ENCODE assay signal across 20 mouse cellular contexts in genomic region chr3:52608086-52608426, GRCm38 (mm10).
"Had no signal": no experiment of that assay in that cellular context is flagged by ENCODE, and none has a peak within 500 bp of the region (broad histone marks: within the 10 kb centered on the region; RNA-seq: fewer than 3 reads in every experiment).

No protein-coding gene starts in this region.

- H3K27ac ChIP-seq: embryonic facial prominence, embryonic 10.5 days; embryonic facial prominence, embryonic 12.5 days; embryonic facial prominence, embryonic 13.5 days; embryonic facial prominence, embryonic 15.5 days; forebrain, embryonic 10.5 days; forebrain, embryonic 12.5 days; forebrain, embryonic 13.5 days; forebrain, embryonic 15.5 days; heart, adult 2 months; heart, embryonic 10.5 days had no signal

- H3K9me3 ChIP-seq: embryonic facial prominence, embryonic 10.5 days; embryonic facial prominence, embryonic 12.5 days; embryonic facial prominence, embryonic 13.5 days; embryonic facial prominence, embryonic 15.5 days; forebrain, embryonic 10.5 days; forebrain, embryonic 12.5 days; forebrain, embryonic 13.5 days; forebrain, embryonic 15.5 days; heart, embryonic 10.5 days had no signal

- H3K27me3 ChIP-seq: embryonic facial prominence, embryonic 12.5 days; embryonic facial prominence, embryonic 13.5 days; embryonic facial prominence, embryonic 15.5 days; forebrain, embryonic 13.5 days; forebrain, embryonic 15.5 days had no signal

- H3K4me3 ChIP-seq: embryonic facial prominence, embryonic 10.5 days; embryonic facial prominence, embryonic 12.5 days; embryonic facial prominence, embryonic 13.5 days; embryonic facial prominence, embryonic 15.5 days; erythroblast, embryonic 14.5 days; forebrain, embryonic 10.5 days; forebrain, embryonic 12.5 days; forebrain, embryonic 13.5 days; forebrain, embryonic 15.5 days; heart, adult 2 months; heart, embryonic 10.5 days had no signal

- H3K36me3 ChIP-seq: embryonic facial prominence, embryonic 10.5 days; embryonic facial prominence, embryonic 12.5 days; embryonic facial prominence, embryonic 13.5 days; embryonic facial prominence, embryonic 15.5 days; forebrain, embryonic 10.5 days; forebrain, embryonic 12.5 days; forebrain, embryonic 15.5 days; heart, embryonic 10.5 days had no signal

- H3K4me2 ChIP-seq: embryonic facial prominence, embryonic 12.5 days; embryonic facial prominence, embryonic 13.5 days; embryonic facial prominence, embryonic 15.5 days; forebrain, embryonic 12.5 days; forebrain, embryonic 13.5 days; forebrain, embryonic 15.5 days had no signal

- DNase-seq: cerebellum, adult 9-10 months; cerebellum, adult 9-11 months; cerebellum, postnatal 10 days; cerebellum, postnatal 14 days; cerebellum, postnatal 25 days; cerebellum, postnatal 36 days; embryo, embryonic 11 days; forebrain, postnatal 0 days; gastrocnemius, postnatal 10 days; heart, adult 2 months had no signal
